Mouse (Mus musculus) testis, adult 2 months (tissue): ENCODE results near the gene Tcirg1. TPM values are rescaled to one million over a fixed set of nuclear protein-coding genes. Genes with fewer than 3 reads are reported as not detected.

ENCODE experiments used
- H3K27ac ChIP-seq: fragments of 200-500 bp; 2 replicates; pipeline ENCODE4 v1.5.1; 2012; ENCODE audit warnings: low read depth, low read length; ENCODE audit not compliant: control insufficient read depth, insufficient read depth
- H3K27me3 ChIP-seq: fragments of 200-500 bp; 2 replicates; pipeline ENCODE4 v1.6.1; 2012; ENCODE audit warnings: mild to moderate bottlenecking, low read length, moderate library complexity; ENCODE audit not compliant: control insufficient read depth, insufficient read depth
- H3K36me3 ChIP-seq: fragments of 200-500 bp; 2 replicates; pipeline ENCODE4 v1.6.1; 2012; ENCODE audit warnings: mild to moderate bottlenecking, low read length; ENCODE audit not compliant: control insufficient read depth, insufficient read depth
- H3K4me1 ChIP-seq: fragments of 200-500 bp; 2 replicates; pipeline ENCODE4 v1.6.1; 2012; ENCODE audit warnings: low read length; ENCODE audit not compliant: control insufficient read depth, insufficient read depth
- H3K4me3 ChIP-seq: fragments of 200-500 bp; 2 replicates; pipeline ENCODE4 v1.5.1; 2012; ENCODE audit warnings: low read depth, mild to moderate bottlenecking, low read length, moderate library complexity, mixed read lengths; ENCODE audit not compliant: control insufficient read depth
- CTCF ChIP-seq: fragments of 200-500 bp; IDR thresholded peaks from 2 replicates; pipeline ENCODE4 v1.5.1; 2012; ENCODE audit warnings: low read depth, mild to moderate bottlenecking, inconsistent platforms, low read length, moderate library complexity; ENCODE audit not compliant: control insufficient read depth, insufficient read depth, insufficient replicate concordance
- POLR2A ChIP-seq: fragments of 200-500 bp; IDR thresholded peaks from 2 replicates; pipeline ENCODE4 v1.6.1; 2012; ENCODE audit warnings: low read depth, mild to moderate bottlenecking, inconsistent platforms, low read length, moderate library complexity; ENCODE audit not compliant: control insufficient read depth
- polyA plus RNA-seq: library from polyadenylated mRNA; depleted of rRNA; stranded (reverse); fragments of >200 nt; gene quantifications from 2 replicates; pipeline ENCODE4 v1.2.3, GENCODE M21; 2012

Gene Tcirg1
- polyA plus RNA-seq, 1 experiment = 11.4 TPM

DNA sequence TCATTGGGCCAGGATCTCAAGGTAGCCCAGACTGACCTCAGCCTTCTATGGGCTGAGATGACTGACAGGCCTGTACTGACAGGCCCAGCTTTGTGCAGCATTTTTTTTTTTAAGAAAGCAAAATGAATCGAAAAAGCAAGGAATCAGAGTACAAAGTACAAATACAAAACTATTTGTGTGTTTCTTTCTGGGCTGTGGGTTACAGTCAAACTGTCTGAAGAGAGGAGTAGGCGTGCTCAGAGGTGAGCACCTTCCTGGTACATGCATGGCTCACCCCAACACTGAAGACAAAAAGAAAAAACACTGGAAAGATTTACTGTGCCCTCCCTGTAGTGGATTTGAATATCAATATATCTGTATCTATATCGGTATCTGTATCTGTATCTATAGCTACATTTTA lies 40.9 kb upstream of the Tcirg1 start:
- H3K4me1 ChIP-seq = peaks cover 10% of the 10 kb centered on the region
- no peak overlapping the region for H3K4me3 ChIP-seq
- no peaks in the 10 kb centered on the region for H3K36me3 ChIP-seq
- no peak overlapping the region for H3K27ac ChIP-seq
- TF ChIP-seq CTCF (no peak), POLR2A (no peak)
- H3K27me3 ChIP-seq = no peaks in the 10 kb centered on the region

DNA sequence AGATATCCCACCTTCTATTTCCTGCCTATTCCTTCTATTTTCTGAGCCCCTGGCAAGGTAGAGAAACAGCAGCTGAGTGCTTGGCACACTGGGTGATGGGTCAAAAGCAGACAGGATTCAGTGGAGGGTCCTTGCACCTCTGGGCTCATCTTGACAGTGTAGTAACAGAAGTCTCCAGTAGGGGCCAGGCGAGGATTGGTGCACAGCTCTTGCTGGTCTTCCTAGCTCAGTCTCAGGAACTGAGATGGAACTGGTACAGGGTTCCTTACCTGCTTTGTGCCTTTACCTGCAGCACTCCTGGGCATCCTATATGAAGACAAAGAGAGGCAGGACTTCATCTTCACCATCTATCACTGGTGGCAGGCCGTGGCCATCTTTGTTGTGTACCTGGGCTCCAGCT lies 39.8 kb upstream of the Tcirg1 start:
- no peak overlapping the region for H3K27ac ChIP-seq
- peaks cover 15% of the 10 kb centered on the region for H3K4me1 ChIP-seq
- H3K36me3 ChIP-seq = no peaks in the 10 kb centered on the region
- H3K4me3 ChIP-seq = no peak overlapping the region
- TF ChIP-seq CTCF (peak; percentile 70; the same call in 1 of the 2 replicates), POLR2A (no peak)
- no peaks in the 10 kb centered on the region for H3K27me3 ChIP-seq

DNA sequence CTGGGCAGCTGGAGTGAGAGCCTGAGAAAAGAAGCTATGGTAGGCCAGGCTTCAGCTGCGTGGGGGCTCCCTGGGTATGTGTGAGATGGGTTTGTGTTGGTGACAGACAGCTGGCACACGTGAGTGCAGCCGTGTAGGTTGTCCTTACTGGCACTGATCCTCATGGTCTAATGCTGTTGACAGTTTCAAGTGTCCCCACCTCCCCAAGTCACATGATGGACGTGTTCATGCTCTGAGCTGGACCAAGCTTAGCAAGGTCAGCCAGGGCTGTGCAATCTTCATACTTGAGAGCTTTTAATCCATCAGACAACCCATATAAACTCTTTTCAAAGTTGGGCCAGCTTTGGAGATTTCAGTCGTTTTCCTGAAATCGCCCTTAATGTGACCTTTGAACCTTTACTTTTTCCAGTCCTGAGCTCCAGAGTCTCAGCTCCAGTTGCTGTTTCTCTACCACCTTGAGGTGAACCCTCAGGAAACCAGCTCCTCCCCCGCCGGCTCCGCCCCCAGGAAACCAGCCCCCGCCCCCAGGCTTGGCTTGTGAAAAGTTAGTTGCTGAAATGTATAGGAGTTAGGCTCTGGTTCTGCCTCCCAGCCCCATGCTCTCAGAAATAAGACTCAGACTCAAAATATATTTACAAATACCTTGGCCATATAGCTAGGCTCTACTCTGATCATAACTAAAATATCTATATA lies 39.1 kb upstream of the Tcirg1 start:
- Histone ChIP-seq H3K27ac (no peak overlapping the region), H3K27me3 (no peaks in the 10 kb centered on the region), H3K4me3 (no peak overlapping the region), H3K36me3 (no peaks in the 10 kb centered on the region), H3K4me1 (peaks cover 15% of the 10 kb centered on the region)
- TF ChIP-seq CTCF = no peak
- TF ChIP-seq POLR2A = no peak

DNA sequence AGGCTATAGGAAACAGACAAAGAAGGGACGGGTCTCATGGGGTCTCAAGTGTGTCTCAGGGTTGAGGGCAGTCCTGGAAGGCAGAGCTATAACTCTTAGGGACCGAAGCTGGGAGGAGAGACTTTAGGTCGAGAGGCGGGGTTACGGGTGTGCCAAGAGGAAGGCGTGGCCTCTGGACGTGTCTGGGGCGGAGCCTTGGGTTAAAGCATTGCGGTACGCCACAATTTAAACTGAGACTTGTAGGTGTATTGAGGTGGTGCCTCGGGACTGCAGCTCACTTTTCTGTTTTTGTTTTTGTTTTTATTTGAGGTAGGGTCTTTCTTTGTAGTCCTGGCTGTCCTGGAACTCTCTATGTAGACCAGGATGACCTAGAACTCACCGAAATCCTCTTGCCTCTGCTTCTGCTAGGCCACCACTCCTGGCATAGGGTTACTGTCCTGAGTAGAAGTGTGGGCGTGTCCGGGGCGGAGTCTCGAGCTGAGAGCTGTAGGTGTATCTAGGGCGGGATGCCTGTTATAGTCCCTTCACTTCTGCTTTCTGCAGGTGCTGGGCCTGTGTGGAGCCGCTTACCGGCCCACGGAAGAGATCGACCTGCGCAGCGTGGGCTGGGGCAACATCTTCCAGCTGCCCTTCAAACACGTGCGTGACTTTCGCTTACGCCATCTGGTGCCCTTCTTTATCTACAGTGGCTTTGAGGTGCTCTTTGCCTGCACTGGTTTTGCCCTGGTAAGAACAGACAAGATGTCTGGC lies 36.2 kb upstream of the Tcirg1 start:
- Histone ChIP-seq H3K27ac (no peak overlapping the region), H3K4me3 (peak overlapping the region; percentile 58), H3K4me1 (peaks cover 11% of the 10 kb centered on the region), H3K27me3 (no peaks in the 10 kb centered on the region), H3K36me3 (no peaks in the 10 kb centered on the region)
- no peak for TF ChIP-seq POLR2A
- no peak for TF ChIP-seq CTCF

DNA sequence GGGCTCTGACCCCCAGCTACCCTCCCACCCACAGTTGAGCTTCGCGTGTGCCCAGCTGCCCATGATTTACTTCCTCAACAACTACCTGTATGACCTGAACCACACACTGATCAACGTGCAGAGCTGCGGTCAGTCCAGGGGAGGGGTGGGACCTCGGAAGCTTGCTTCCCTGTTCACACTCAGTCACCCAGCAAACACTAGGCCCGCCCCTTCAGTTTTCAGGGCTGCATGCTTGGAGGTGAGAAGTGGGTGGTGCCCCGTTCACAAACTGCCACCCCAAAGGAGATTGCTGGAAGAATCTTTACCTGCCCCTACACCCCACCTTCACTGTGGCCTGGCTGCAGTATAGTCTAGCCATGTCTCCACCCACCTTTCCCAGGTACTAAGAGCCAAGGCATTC lies 35.4 kb upstream of the Tcirg1 start:
- no peaks in the 10 kb centered on the region for H3K36me3 ChIP-seq
- H3K4me3 ChIP-seq = no peak overlapping the region; the same call in 1 of the 2 replicates
- H3K4me1 ChIP-seq = peaks cover 11% of the 10 kb centered on the region
- H3K27ac ChIP-seq = no peak overlapping the region
- TF ChIP-seq POLR2A (no peak), CTCF (no peak)
- H3K27me3 ChIP-seq = no peaks in the 10 kb centered on the region

DNA sequence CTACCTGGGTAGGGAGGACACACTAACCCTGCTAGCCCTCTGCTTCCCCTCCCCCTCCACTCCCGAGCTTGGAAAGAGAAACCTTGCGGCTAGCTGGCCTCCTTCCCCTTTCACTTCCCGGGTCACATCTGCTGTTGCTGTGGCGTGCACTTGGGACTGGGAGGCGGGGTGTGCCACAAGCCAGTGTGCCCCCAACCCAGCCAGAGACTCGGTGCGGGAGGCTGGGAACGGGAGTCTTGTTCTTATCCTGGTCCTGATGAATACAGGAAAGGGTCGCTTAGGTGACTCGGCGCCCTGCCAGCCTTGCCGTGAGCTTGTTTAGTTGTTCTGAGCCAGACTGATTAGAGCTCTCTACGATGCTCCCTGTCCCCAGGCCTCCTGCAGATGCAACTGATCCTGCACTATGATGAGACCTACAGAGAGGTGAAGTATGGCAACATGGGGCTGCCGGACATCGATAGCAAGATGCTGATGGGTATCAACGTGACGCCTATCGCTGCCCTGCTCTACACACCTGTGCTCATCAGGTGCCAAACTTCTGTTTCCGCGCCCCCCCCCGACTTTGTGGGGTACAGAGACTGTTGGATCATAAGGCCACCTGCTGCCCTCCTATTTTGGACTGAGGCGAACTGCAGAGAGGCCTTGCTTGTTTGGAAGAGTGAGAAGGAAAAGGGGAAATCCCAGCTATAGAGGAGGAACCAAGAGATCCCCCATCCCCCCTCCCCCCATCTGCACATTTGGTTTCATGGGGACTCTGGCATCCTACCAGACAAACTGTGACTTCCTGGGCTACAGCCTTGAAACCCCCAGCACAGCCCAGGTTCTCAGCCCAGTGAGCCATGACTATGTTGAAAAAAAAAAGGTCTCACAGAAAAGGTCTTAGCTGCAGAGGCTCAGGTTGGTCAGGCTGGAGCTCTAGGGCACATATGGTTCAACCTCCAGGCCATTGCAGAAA lies 29.2 kb upstream of the Tcirg1 start:
- Histone ChIP-seq H3K27me3 (no peaks in the 10 kb centered on the region), H3K4me1 (peaks cover 5% of the 10 kb centered on the region), H3K27ac (no peak overlapping the region; the same call in 1 of the 2 replicates), H3K36me3 (no peaks in the 10 kb centered on the region), H3K4me3 (peak overlapping the region; percentile 65)
- TF ChIP-seq POLR2A = no peak
- no peak for TF ChIP-seq CTCF
